In genomic region chr1:163129976-163130375, GRCm38 (mm10) we compare ENCODE assay signal across 34 mouse cellular contexts. TPM values are rescaled to one million over a fixed set of nuclear protein-coding genes. Genes with fewer than 3 reads are reported as not detected.
DNase-seq lines count a peak whose midpoint lies in the region; ATAC-seq and TF ChIP-seq lines count a peak whose summit lies in the region.
"Had no signal": no experiment of that assay in that cellular context is flagged by ENCODE, and none has a peak within 500 bp of the region (broad histone marks: within the 10 kb centered on the region; RNA-seq: fewer than 3 reads in every experiment).

No protein-coding gene starts in this region.

- H3K36me3 ChIP-seq in forebrain, embryonic 13.5 days (ENCODE audit: poor library complexity, severe bottlenecking) = no peaks in the 10 kb centered on the region
- no peaks in the 10 kb centered on the region for H3K36me3 ChIP-seq in forebrain, embryonic 10.5 days (replicated peaks)
- H3K36me3 ChIP-seq in embryonic facial prominence, embryonic 15.5 days = no peaks in the 10 kb centered on the region
- H3K36me3 ChIP-seq in limb, embryonic 13.5 days = no peaks in the 10 kb centered on the region
- H3K36me3 ChIP-seq: limb, embryonic 12.5 days; midbrain, embryonic 15.5 days; neural tube, embryonic 15.5 days; stomach, embryonic 15.5 days had no signal

- 0 out of 2 replicates have a peak, but pooled peaks cover 4% of the 10 kb centered on the region for H3K4me1 ChIP-seq in forebrain, embryonic 13.5 days
- peaks cover 4% of the 10 kb centered on the region; the same call in 1 of the 2 replicates for H3K4me1 ChIP-seq in forebrain, embryonic 10.5 days
- peaks cover 24% of the 10 kb centered on the region for H3K4me1 ChIP-seq in embryonic facial prominence, embryonic 15.5 days
- peaks cover 16% of the 10 kb centered on the region for H3K4me1 ChIP-seq in limb, embryonic 13.5 days
- H3K4me1 ChIP-seq: midbrain, embryonic 15.5 days; neural tube, embryonic 15.5 days; stomach, embryonic 15.5 days had no signal

- ATAC-seq in forebrain, embryonic 13.5 days = peak; percentile 70; the same call in 1 of the 2 replicates
- no peak for ATAC-seq in embryonic facial prominence, embryonic 15.5 days (ENCODE audit: insufficient number of reproducible peaks, low FRiP score, low TSS enrichment, low read depth)
- ATAC-seq in limb, embryonic 13.5 days (ENCODE audit: low FRiP score, low read depth) = peak; percentile 52; the same call in 1 of the 2 replicates
- ATAC-seq: midbrain, embryonic 15.5 days had no signal

- TF ChIP-seq CTCF in brain, embryonic 14.5 days (IDR thresholded peaks at IDR 0.05; ENCODE audit: borderline replicate concordance, extremely low read depth, insufficient read depth, insufficient read length) = no peak

- H3K4me2 ChIP-seq in forebrain, embryonic 13.5 days = no peak overlapping the region
- H3K4me2 ChIP-seq in embryonic facial prominence, embryonic 15.5 days (replicated peaks) = no peak overlapping the region
- H3K4me2 ChIP-seq in limb, embryonic 13.5 days (replicated peaks) = no peak overlapping the region
- H3K4me2 ChIP-seq: hindbrain, embryonic 14.5 days; limb, embryonic 12.5 days; midbrain, embryonic 15.5 days; neural tube, embryonic 15.5 days; stomach, embryonic 15.5 days had no signal

- no peak overlapping the region for H3K4me3 ChIP-seq in forebrain, embryonic 13.5 days
- H3K4me3 ChIP-seq in forebrain, embryonic 10.5 days = no peak overlapping the region
- no peak overlapping the region for H3K4me3 ChIP-seq in embryonic facial prominence, embryonic 15.5 days (replicated peaks)
- no peak overlapping the region for H3K4me3 ChIP-seq in limb, embryonic 13.5 days
- H3K4me3 ChIP-seq: limb, embryonic 12.5 days; midbrain, embryonic 15.5 days; neural tube, embryonic 15.5 days; stomach, embryonic 15.5 days had no signal

- H3K9me3 ChIP-seq in forebrain, embryonic 13.5 days (replicated peaks) = no peaks in the 10 kb centered on the region
- no peaks in the 10 kb centered on the region for H3K9me3 ChIP-seq in forebrain, embryonic 10.5 days
- no peaks in the 10 kb centered on the region for H3K9me3 ChIP-seq in embryonic facial prominence, embryonic 15.5 days (replicated peaks)
- no peaks in the 10 kb centered on the region for H3K9me3 ChIP-seq in limb, embryonic 13.5 days
- H3K9me3 ChIP-seq: limb, embryonic 12.5 days; midbrain, embryonic 15.5 days; neural tube, embryonic 15.5 days; stomach, embryonic 15.5 days had no signal

- H3K27ac ChIP-seq in forebrain, embryonic 13.5 days = no peak overlapping the region
- no peak overlapping the region for H3K27ac ChIP-seq in forebrain, embryonic 10.5 days
- peak overlapping the region; percentile 83 for H3K27ac ChIP-seq in embryonic facial prominence, embryonic 15.5 days (replicated peaks)
- H3K27ac ChIP-seq in limb, embryonic 13.5 days = no peak overlapping the region
- H3K27ac ChIP-seq: hindbrain, embryonic 14.5 days; limb, embryonic 12.5 days; liver, embryonic 14.5 days; midbrain, embryonic 15.5 days; neural tube, embryonic 15.5 days; stomach, embryonic 15.5 days had no signal

- H3K27me3 ChIP-seq in forebrain, embryonic 13.5 days = no peaks in the 10 kb centered on the region
- no peaks in the 10 kb centered on the region for H3K27me3 ChIP-seq in forebrain, embryonic 10.5 days (ENCODE audit: poor library complexity, severe bottlenecking)
- H3K27me3 ChIP-seq in embryonic facial prominence, embryonic 15.5 days = no peaks in the 10 kb centered on the region
- no peaks in the 10 kb centered on the region for H3K27me3 ChIP-seq in limb, embryonic 13.5 days
- H3K27me3 ChIP-seq: CH12.LX; limb, embryonic 12.5 days; midbrain, embryonic 15.5 days; neural tube, embryonic 15.5 days; stomach, embryonic 15.5 days had no signal

- 63% methylated on average over 3 of the region's 3 CpGs for WGBS in forebrain, embryonic 13.5 days
- 71% methylated on average over 3 of the region's 3 CpGs for WGBS in forebrain, embryonic 10.5 days
- WGBS in embryonic facial prominence, embryonic 15.5 days = 15% methylated on average over 3 of the region's 3 CpGs
- WGBS in limb, embryonic 13.5 days = 10% methylated on average over 3 of the region's 3 CpGs

- no peak overlapping the region for H3K9ac ChIP-seq in forebrain, embryonic 13.5 days
- H3K9ac ChIP-seq in embryonic facial prominence, embryonic 15.5 days = no peak overlapping the region
- H3K9ac ChIP-seq in limb, embryonic 13.5 days = no peak overlapping the region
- H3K9ac ChIP-seq: hindbrain, embryonic 14.5 days; limb, embryonic 12.5 days; liver, embryonic 14.5 days; midbrain, embryonic 15.5 days; neural tube, embryonic 15.5 days; stomach, embryonic 15.5 days had no signal

- TF ChIP-seq POLR2A in brain, embryonic 14.5 days (IDR thresholded peaks at IDR 0.05; ENCODE audit: borderline replicate concordance, extremely low read depth, insufficient read depth, insufficient read length, poor library complexity, severe bottlenecking) = no peak

- DNase-seq in forebrain, embryonic 10.5 days (ENCODE audit: extremely low spot score, low spot score) = no peak
- DNase-seq in brain, embryonic 14.5 days (ENCODE audit: low read depth) = peak; percentile 54
- no peak for DNase-seq in cerebellum, postnatal 4 days (ENCODE audit: low spot score in 2 of 2)
- DNase-seq in left cerebral cortex, adult 18-20 months (ENCODE audit: low spot score in 2 of 2) = no peak
- DNase-seq in heart, postnatal 4 days = no peak
- DNase-seq: adrenal gland, postnatal 10 days; B cell, adult 2 months; cerebellum, adult 11 months; cerebellum, adult 9-10 months; cerebellum, postnatal 36 days; gastrocnemius, postnatal 10 days; kidney, adult 11 months; kidney, postnatal 14 days; lung, adult 2 months; lung, postnatal 14 days; retina, postnatal 1 day; right cerebral cortex, postnatal 14 days had no signal

RNA-seq across cellular contexts. Expression of gene Mroh9, which starts 44.5 kb away (rescaled TPM):
- polyA plus RNA-seq in forebrain, embryonic 13.5 days (2015; fragmentation: Nextera tagmentation; extraction: Ambion mirVana) = not detected in 2 replicates
- not detected in 2 replicates for polyA plus RNA-seq in forebrain, embryonic 10.5 days (2016; fragmentation: Nextera tagmentation; extraction: Ambion mirVana)
- not detected in 2 replicates for polyA plus RNA-seq in brain, embryonic 14.5 days (2012; rRNA removed)
- polyA plus RNA-seq in embryonic facial prominence, embryonic 15.5 days (2015; fragmentation: Nextera tagmentation; extraction: Ambion mirVana) = not detected in 2 replicates
- polyA plus RNA-seq in limb, embryonic 13.5 days (2015; fragmentation: Nextera tagmentation; extraction: Ambion mirVana) = not detected in 2 replicates
- not detected for total RNA-seq in left cerebral cortex, adult 18-20 months (2021)
- total RNA-seq in heart, postnatal 4 days (2021) = not detected
- total RNA-seq: adrenal gland, postnatal 10 days; CH12.LX; ES-E14; gastrocnemius, postnatal 10 days; hematopoietic stem cell, adult 5-6 weeks; left cerebral cortex, postnatal 14 days had no signal
- polyA plus RNA-seq: gonadal fat pad, adult 2 months; heart, embryonic 16.5 days; hindbrain, embryonic 14.5 days; kidney, embryonic 14.5 days; limb, embryonic 12.5 days; liver, embryonic 14.5 days; lung, adult 2 months; midbrain, embryonic 15.5 days; neural tube, embryonic 15.5 days; small intestine, adult 2 months; stomach, embryonic 15.5 days had no signal
